Mouse (Mus musculus): ENCODE data around the gene Trpc5os. TPM values are rescaled to one million over a fixed set of nuclear protein-coding genes. Genes with fewer than 3 reads are reported as not detected.

Gene Trpc5os
- polyA plus RNA-seq (2016; fragmentation: Nextera tagmentation; extraction: Ambion mirVana) = 0.12 TPM in 1 of 2 replicates, not detected in the other

DNA sequence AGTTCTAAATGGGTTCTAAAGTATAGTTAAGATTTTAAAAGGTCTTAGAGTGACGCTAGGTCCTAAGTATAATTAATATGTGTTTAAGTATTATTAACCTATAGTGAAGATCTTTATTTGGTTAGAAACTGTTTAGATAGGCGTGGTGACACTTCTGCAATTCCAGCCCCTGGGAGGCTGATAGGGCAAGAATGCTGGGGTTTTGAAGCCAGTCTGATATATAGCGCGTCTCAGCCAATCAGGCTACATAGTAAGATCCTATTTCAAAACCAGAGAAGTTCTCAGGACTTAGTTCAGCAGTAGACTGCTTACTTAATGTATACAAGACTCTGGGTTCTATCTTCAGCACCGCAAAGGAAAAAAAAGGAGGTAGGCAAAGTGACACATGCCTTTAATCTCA lies at the start of gene Trpc5os:
TSS of gene Trpc5os (plus strand) at position 301 of the 400 bp plus-strand sequence.
- H3K27ac ChIP-seq (replicated peaks) = no peak within 1 kb of the TSS
- H3K36me3 ChIP-seq = no peaks in the 10 kb centered on the region
- H3K9me3 ChIP-seq = no peaks in the 10 kb centered on the region
- WGBS = 89% methylated on average over 5 of the region's 5 CpGs
- H3K4me1 ChIP-seq = no peaks in the 10 kb centered on the region
- H3K4me2 ChIP-seq (replicated peaks) = no peak within 1 kb of the TSS
- H3K9ac ChIP-seq (replicated peaks) = no peak within 1 kb of the TSS
- no peak for ATAC-seq (ENCODE audit: low FRiP score, low read depth)
- no peaks in the 10 kb centered on the region; the same call in 1 of the 2 replicates for H3K27me3 ChIP-seq
- H3K4me3 ChIP-seq = no peak within 1 kb of the TSS

DNA sequence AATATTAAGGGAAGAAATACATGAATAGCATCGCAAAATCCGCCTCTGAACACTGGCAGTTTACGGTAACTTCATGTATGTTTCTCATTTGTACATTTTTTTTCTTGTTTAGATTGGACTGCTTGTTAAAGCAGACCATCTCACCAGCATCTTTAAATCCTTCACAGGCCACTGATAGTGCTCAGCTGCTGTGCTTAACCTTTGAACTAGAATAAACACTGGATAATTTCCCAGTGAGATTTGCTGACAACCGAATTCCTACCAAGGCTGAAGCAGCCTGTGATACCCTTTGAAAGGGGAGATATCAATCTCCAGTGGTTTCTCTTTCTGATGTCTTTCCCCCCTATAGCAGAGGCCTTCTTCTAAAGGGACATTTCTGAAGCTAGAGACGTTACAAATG lies 48.3 kb upstream of the Trpc5os start:
- no peaks in the 10 kb centered on the region for H3K4me1 ChIP-seq
- WGBS = 73% methylated on average over 5 of the region's 5 CpGs
- no peaks in the 10 kb centered on the region for H3K27me3 ChIP-seq
- H3K36me3 ChIP-seq = no peaks in the 10 kb centered on the region
- no peak for ATAC-seq (ENCODE audit: low FRiP score, low read depth)
- H3K4me2 ChIP-seq (replicated peaks) = no peak overlapping the region
- no peaks in the 10 kb centered on the region for H3K9me3 ChIP-seq
- no peak overlapping the region for H3K4me3 ChIP-seq
- no peak overlapping the region for H3K27ac ChIP-seq (replicated peaks)
- H3K9ac ChIP-seq (replicated peaks) = no peak overlapping the region

DNA sequence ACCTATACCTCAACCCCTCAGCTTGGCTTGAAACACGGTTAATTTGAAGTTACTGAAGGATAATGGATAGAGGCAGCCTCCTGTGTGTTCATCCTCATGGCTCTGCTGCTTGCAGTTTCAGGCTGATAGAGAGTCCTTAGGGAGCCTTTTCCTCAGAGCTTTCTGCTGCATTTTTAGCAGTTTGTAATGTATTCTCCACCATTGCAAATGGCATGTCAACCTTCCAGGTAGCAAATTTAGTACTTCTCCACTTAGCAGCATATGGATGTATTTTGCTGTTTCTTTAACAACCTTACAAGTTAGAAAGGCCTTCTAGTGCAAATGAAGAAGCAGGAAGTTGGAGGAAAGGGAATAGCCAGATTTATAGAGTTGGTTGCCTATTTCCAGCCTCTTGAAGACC lies 36.1 kb upstream of the Trpc5os start:
- Histone ChIP-seq H3K9ac (replicated peaks) (no peak overlapping the region), H3K9me3 (no peaks in the 10 kb centered on the region), H3K27me3 (no peaks in the 10 kb centered on the region), H3K4me2 (replicated peaks) (no peak overlapping the region), H3K27ac (replicated peaks) (no peak overlapping the region), H3K4me3 (no peak overlapping the region), H3K36me3 (no peaks in the 10 kb centered on the region), H3K4me1 (no peaks in the 10 kb centered on the region)
- WGBS = 74% methylated on average over 1 of the region's 1 CpGs
- ATAC-seq (ENCODE audit: low FRiP score, low read depth) = no peak

DNA sequence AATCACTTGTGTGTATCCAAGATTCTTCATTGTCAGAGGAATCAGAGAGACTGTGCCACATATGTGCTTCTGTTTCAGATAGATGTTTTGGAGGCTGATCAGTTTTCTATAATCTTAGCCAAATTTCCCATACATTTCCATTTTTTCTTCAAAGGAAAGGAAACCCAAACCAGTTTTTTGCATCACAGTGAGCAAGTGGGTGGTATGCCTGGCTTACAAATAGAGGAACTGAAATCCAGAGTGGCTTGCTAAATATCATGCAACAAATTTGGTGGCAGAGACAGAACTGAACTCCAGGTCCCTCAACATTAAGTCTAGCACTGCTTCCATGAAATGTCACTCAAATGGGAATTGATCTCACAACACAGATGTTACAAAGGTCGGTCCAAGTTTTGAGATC lies 35.3 kb upstream of the Trpc5os start:
- no peak overlapping the region for H3K4me3 ChIP-seq
- 96% methylated on average over 1 of the region's 1 CpGs for WGBS
- no peaks in the 10 kb centered on the region for H3K9me3 ChIP-seq
- H3K4me2 ChIP-seq (replicated peaks) = no peak overlapping the region
- H3K27me3 ChIP-seq = no peaks in the 10 kb centered on the region
- no peak overlapping the region for H3K27ac ChIP-seq (replicated peaks)
- no peak for ATAC-seq (ENCODE audit: low FRiP score, low read depth)
- no peaks in the 10 kb centered on the region for H3K36me3 ChIP-seq
- H3K4me1 ChIP-seq = no peaks in the 10 kb centered on the region
- no peak overlapping the region for H3K9ac ChIP-seq (replicated peaks)

DNA sequence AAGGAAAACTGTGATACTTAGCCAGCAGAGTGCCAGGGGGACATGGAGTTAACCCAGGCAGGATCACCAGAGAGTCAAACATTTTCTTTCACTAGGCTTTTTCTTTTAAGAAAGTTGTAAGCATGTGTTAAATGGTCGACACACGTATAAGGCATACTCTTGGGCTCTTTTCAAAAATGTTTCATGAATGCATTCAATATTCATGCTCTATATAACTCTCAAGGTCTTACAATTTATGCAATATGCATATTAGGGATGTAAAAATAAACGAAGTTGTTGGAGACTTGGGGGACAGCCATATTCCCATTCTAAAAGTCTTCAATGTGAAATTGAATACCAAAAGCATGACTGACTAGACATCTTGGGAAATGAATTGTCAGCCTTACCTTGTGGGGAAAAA lies 32.5 kb upstream of the Trpc5os start:
- Histone ChIP-seq H3K9ac (replicated peaks) (no peak overlapping the region), H3K36me3 (no peaks in the 10 kb centered on the region), H3K27me3 (no peaks in the 10 kb centered on the region), H3K4me2 (replicated peaks) (no peak overlapping the region), H3K4me3 (no peak overlapping the region), H3K4me1 (no peaks in the 10 kb centered on the region), H3K27ac (replicated peaks) (no peak overlapping the region), H3K9me3 (no peaks in the 10 kb centered on the region)
- WGBS = 86% methylated on average over 3 of the region's 3 CpGs
- ATAC-seq (ENCODE audit: low FRiP score, low read depth) = no peak

DNA sequence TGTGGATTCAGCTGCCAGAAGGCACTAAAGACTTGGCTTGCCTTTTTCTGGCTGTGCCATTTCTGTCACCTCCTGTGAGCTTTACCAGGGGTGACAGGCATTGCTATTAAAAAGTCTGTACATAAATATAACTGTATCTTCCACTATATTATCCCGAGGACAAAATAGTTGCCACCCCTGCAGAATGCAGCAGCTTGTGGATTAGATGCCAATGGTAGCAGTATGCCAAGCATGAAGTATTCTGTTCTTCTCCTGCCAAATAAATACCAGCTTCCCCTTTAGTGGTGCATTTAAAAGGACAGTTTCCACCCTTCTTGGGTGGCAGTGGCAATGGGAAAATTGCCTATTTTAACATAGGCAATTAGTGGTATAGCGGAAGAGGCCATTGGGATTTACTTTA lies 8.0 kb downstream of the Trpc5os start:
- Histone ChIP-seq H3K36me3 (no peaks in the 10 kb centered on the region), H3K4me1 (no peaks in the 10 kb centered on the region), H3K27me3 (0 out of 2 replicates have a peak, but pooled peaks cover 7% of the 10 kb centered on the region), H3K9ac (replicated peaks) (no peak overlapping the region), H3K27ac (replicated peaks) (no peak overlapping the region), H3K4me2 (replicated peaks) (no peak overlapping the region), H3K4me3 (no peak overlapping the region), H3K9me3 (no peaks in the 10 kb centered on the region)
- WGBS = 94% methylated on average over 2 of the region's 2 CpGs
- no peak for ATAC-seq (ENCODE audit: low FRiP score, low read depth)

DNA sequence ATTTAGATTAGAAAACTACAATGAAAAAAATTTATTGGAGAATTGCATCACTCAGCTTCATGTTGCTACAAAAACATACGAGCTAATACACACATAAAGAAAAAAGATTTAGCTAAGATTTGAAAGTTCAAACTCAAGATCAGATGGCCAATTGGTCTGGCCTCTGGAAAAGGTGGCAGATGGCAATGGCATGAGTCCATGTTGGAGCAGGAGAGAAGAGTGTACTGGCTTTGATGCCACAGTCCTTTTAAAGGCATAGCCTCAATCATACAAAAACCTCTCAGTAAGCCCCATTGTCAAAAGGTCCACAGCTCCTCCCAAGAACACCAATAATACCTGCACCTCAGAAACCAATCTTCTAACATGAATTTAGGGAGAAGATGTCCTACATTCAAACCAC lies 35.0 kb downstream of the Trpc5os start:
- ATAC-seq (ENCODE audit: low FRiP score, low read depth) = no peak
- WGBS = 90% methylated on average over 1 of the region's 1 CpGs

DNA sequence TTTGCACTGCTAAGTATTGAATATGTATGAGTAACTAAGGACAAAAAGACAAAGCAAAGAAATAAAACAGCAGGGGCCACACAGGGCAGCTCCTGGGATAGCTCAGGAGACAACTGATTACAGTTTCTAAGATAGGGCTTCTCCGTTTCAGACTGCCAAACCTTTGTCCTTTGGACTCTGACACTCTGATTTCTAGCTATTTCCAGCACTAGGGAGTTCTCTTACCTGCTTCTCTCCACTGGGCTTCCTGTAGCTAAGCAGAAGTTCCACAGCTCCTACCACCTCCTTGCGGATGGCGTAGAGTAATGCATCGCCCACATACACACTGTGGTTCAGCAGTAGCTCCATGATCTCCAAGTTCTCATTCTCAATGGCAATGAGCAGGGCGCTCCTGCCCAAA lies 66.9 kb downstream of the Trpc5os start:
- 79% methylated on average over 5 of the region's 5 CpGs for WGBS

More for the DNA sequence above, 35.0 kb downstream of the Trpc5os start:
- Histone ChIP-seq H3K9ac (replicated peaks) (no peak overlapping the region), H3K9me3 (no peaks in the 10 kb centered on the region), H3K4me1 (no peaks in the 10 kb centered on the region), H3K27me3 (no peaks in the 10 kb centered on the region), H3K4me2 (replicated peaks) (no peak overlapping the region), H3K36me3 (no peaks in the 10 kb centered on the region), H3K4me3 (no peak overlapping the region), H3K27ac (replicated peaks) (no peak overlapping the region)

DNA sequence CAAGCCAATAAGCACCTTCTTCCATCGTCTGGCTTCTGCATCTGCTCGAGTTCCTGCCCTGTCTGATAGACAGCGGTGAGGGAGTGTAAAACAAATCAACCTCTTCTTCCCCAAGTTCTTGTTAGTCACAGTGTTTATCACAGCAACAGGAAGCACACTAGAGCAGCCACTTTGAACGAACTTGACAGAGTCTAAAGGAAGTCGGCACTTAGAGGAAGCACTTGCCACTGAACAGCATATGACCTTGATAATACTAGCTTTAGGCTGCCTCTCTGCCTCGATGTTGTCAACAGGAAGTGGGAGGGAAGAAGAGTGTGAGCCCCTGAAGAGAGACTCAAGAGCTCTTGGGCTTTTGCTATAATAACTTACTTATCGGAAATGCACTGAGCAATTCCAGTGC lies 69.7 kb downstream of the Trpc5os start:
- Histone ChIP-seq H3K9ac (replicated peaks) (no peak overlapping the region), H3K27me3 (no peaks in the 10 kb centered on the region; the same call in 1 of the 2 replicates), H3K4me3 (no peak overlapping the region), H3K4me2 (replicated peaks) (no peak overlapping the region), H3K9me3 (no peaks in the 10 kb centered on the region), H3K4me1 (no peaks in the 10 kb centered on the region), H3K36me3 (no peaks in the 10 kb centered on the region), H3K27ac (replicated peaks) (no peak overlapping the region)
- WGBS = 83% methylated on average over 7 of the region's 7 CpGs
- no peak for ATAC-seq (ENCODE audit: low FRiP score, low read depth)

More for the DNA sequence above, 66.9 kb downstream of the Trpc5os start:
- H3K27me3 ChIP-seq = no peaks in the 10 kb centered on the region; the same call in 1 of the 2 replicates
- no peaks in the 10 kb centered on the region for H3K4me1 ChIP-seq
- no peak overlapping the region for H3K4me3 ChIP-seq
- no peaks in the 10 kb centered on the region for H3K36me3 ChIP-seq
- H3K27ac ChIP-seq (replicated peaks) = no peak overlapping the region
- no peak overlapping the region for H3K4me2 ChIP-seq (replicated peaks)
- H3K9me3 ChIP-seq = no peaks in the 10 kb centered on the region
- no peak overlapping the region for H3K9ac ChIP-seq (replicated peaks)
- no peak for ATAC-seq (ENCODE audit: low FRiP score, low read depth)

Other genes with a start within 250 kb of the Trpc5os start
- 20.5 and 21.4 TPM in 2 replicates for gene Alg13, start 138.8 kb upstream of the Trpc5os start, polyA plus RNA-seq (2016; fragmentation: Nextera tagmentation; extraction: Ambion mirVana)
- gene Trpc5, start 231.6 kb downstream of the Trpc5os start, polyA plus RNA-seq (2016; fragmentation: Nextera tagmentation; extraction: Ambion mirVana) = 0.43 and 0.46 TPM in 2 replicates
- gene Rtl4, start 232.3 kb downstream of the Trpc5os start, polyA plus RNA-seq (2016; fragmentation: Nextera tagmentation; extraction: Ambion mirVana) = 0.18 and 0.54 TPM in 2 replicates

Data from midbrain, embryonic 12.5 days (tissue).